Comparison of ENCODE assay signal across 29 mouse cellular contexts in the genomic region with DNA sequence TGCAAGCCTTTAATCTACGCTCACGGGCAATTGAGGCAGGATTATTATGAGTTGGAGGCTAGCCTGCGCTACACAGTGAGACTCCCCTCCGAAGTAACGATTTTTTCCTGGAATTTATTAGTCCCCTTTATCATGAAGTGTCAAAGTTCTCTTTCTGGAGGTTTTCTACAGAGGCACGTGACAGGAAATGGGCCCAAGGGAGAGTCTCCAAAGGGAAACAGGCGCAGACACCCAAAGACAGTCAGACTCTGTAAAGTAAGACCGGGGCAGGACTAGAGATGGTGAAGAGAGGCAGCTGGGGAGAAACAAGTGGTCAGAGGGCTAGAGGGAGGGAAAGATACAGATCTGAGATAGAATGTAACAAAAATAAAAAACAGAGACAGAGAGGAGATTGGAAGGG. TPM values are rescaled to one million over a fixed set of nuclear protein-coding genes. Genes with fewer than 3 reads are reported as not detected.
DNase-seq lines count a peak whose midpoint lies in the region; ATAC-seq and TF ChIP-seq lines count a peak whose summit lies in the region.
"Had no signal": no experiment of that assay in that cellular context is flagged by ENCODE, and none has a peak within 500 bp of the region (broad histone marks: within the 10 kb centered on the region; RNA-seq: fewer than 3 reads in every experiment).

No protein-coding gene starts in this region.

- no peak overlapping the region for H3K9ac ChIP-seq in ES-E14 (ENCODE audit: insufficient read depth, low read depth, low read length, poor library complexity, severe bottlenecking)
- H3K9ac ChIP-seq in intestine, embryonic 15.5 days = no peak overlapping the region
- H3K9ac ChIP-seq: embryonic facial prominence, embryonic 15.5 days; hindbrain, embryonic 13.5 days had no signal

- 57% methylated on average over 8 of the region's 8 CpGs for whole genome bisulfite sequencing in kidney, adult 2 months
- 51% methylated on average over 8 of the region's 8 CpGs for WGBS in intestine, embryonic 15.5 days
- 36% methylated on average over 8 of the region's 8 CpGs for WGBS in small intestine, adult 2 months

- peak; percentile 62 for ATAC-seq in intestine, embryonic 15.5 days
- ATAC-seq: forebrain, embryonic 14.5 days; hindbrain, postnatal 0 days had no signal

- H3K4me1 ChIP-seq in kidney, adult 2 months (ENCODE audit: control insufficient read depth, insufficient read depth, low read length) = no peaks in the 10 kb centered on the region
- H3K4me1 ChIP-seq in ES-E14 (ENCODE audit: control insufficient read depth in 2 of 2, insufficient read depth in 2 of 2, low read length in 2 of 2, poor library complexity in 1 of 2) = peaks cover 7 to 17% of the 10 kb centered on the region in 2 experiments
- 0 out of 2 replicates have a peak, but pooled peaks cover 3% of the 10 kb centered on the region for H3K4me1 ChIP-seq in intestine, embryonic 15.5 days (replicated peaks)
- H3K4me1 ChIP-seq in small intestine, adult 2 months (ENCODE audit: control insufficient read depth, insufficient read depth, insufficient read length, low read length) = peaks cover 8% of the 10 kb centered on the region; the same call in 1 of the 2 replicates
- H3K4me1 ChIP-seq: embryonic facial prominence, embryonic 15.5 days; forebrain, embryonic 10.5 days; hindbrain, embryonic 13.5 days had no signal

- in situ Hi-C loops in ES-E14 (cut with MboI; ENCODE audit: low sequenced_read_pairs in 2 of 2, unreplicated experiment in 2 of 2) = no loop called here

- no peaks in the 10 kb centered on the region for H3K36me3 ChIP-seq in kidney, adult 2 months (ENCODE audit: control insufficient read depth, insufficient read depth, low read length)
- no peaks in the 10 kb centered on the region for H3K36me3 ChIP-seq in ES-E14 (ENCODE audit: control insufficient read depth, insufficient read depth, low read length, poor library complexity, severe bottlenecking)
- no peaks in the 10 kb centered on the region for H3K36me3 ChIP-seq in intestine, embryonic 15.5 days
- H3K36me3 ChIP-seq in small intestine, adult 2 months (ENCODE audit: control insufficient read depth, insufficient read depth, low read length) = no peaks in the 10 kb centered on the region
- H3K36me3 ChIP-seq: embryonic facial prominence, embryonic 15.5 days; forebrain, embryonic 10.5 days; heart, embryonic 10.5 days; hindbrain, embryonic 13.5 days had no signal

- no peak overlapping the region for H3K27ac ChIP-seq in kidney, adult 2 months (ENCODE audit: insufficient read depth, low read depth, low read length)
- H3K27ac ChIP-seq in ES-E14 (ENCODE audit: insufficient read depth, low read depth, low read length, poor library complexity, severe bottlenecking) = peak overlapping the region; percentile 81; the same call in 1 of the 2 replicates
- H3K27ac ChIP-seq in intestine, embryonic 15.5 days = no peak overlapping the region
- H3K27ac ChIP-seq in small intestine, adult 2 months (ENCODE audit: insufficient read depth, low read depth, low read length) = peak overlapping the region; percentile 77
- H3K27ac ChIP-seq: embryonic facial prominence, embryonic 15.5 days; forebrain, embryonic 10.5 days; heart, embryonic 10.5 days; hindbrain, embryonic 13.5 days; hindbrain, postnatal 0 days had no signal

- TF ChIP-seq CTCF in kidney, adult 2 months (conservative IDR thresholded peaks at IDR 0.05; ENCODE audit: insufficient read depth, insufficient read length, low read depth, low read length) = no peak
- no peak for TF ChIP-seq CTCF in small intestine, adult 2 months (IDR thresholded peaks at IDR 0.05; ENCODE audit: extremely low read depth, insufficient read length, insufficient replicate concordance, low read depth, low read length)

- no peaks in the 10 kb centered on the region for H3K9me3 ChIP-seq in ES-E14 (ENCODE audit: control insufficient read depth, insufficient read depth, low read depth, low read length)
- H3K9me3 ChIP-seq in intestine, embryonic 15.5 days = no peaks in the 10 kb centered on the region
- H3K9me3 ChIP-seq: embryonic facial prominence, embryonic 15.5 days; forebrain, embryonic 10.5 days; heart, embryonic 10.5 days; hindbrain, embryonic 13.5 days had no signal

- DNase-seq in kidney, adult 2 months = peak; percentile 17
- no peak for DNase-seq in kidney, postnatal 10 days
- DNase-seq in ES-E14 (ENCODE audit: low read depth, low spot score) = no peak
- DNase-seq in cerebellum, adult 8-10 months = no peak
- DNase-seq in layer of hippocampus, adult 11-12 months (ENCODE audit: low spot score) = no peak
- DNase-seq in urinary bladder, postnatal 4 days (ENCODE audit: low spot score in 2 of 2) = no peak
- DNase-seq: adrenal gland, adult 2 months; adrenal gland, postnatal 25 days; cerebellum, adult 2 months; cerebellum, postnatal 14 days; embryo, embryonic 11 days; heart, postnatal 10 days had no signal

- no peaks in the 10 kb centered on the region for H3K27me3 ChIP-seq in kidney, adult 2 months (replicated peaks; ENCODE audit: control insufficient read depth, insufficient read depth, low read length)
- H3K27me3 ChIP-seq in intestine, embryonic 15.5 days (replicated peaks) = no peaks in the 10 kb centered on the region; the same call in 1 of the 2 replicates
- H3K27me3 ChIP-seq in small intestine, adult 2 months (ENCODE audit: control insufficient read depth, insufficient read depth, low read length) = no peaks in the 10 kb centered on the region

- H3K4me2 ChIP-seq in intestine, embryonic 15.5 days (replicated peaks) = no peak overlapping the region
- H3K4me2 ChIP-seq: embryonic facial prominence, embryonic 15.5 days; hindbrain, embryonic 13.5 days had no signal

- TF ChIP-seq POLR2A in kidney, adult 2 months (IDR thresholded peaks at IDR 0.05; ENCODE audit: low read depth, low read length) = no peak
- no peak for TF ChIP-seq POLR2A in small intestine, adult 2 months (IDR thresholded peaks at IDR 0.05; ENCODE audit: low read depth, low read length)

- no peak overlapping the region for H3K4me3 ChIP-seq in kidney, adult 2 months (ENCODE audit: insufficient read depth, low read depth, low read length)
- no peak overlapping the region for H3K4me3 ChIP-seq in ES-E14 (ENCODE audit: insufficient read depth in 1 of 2, low read depth in 1 of 2, low read length in 2 of 2, poor library complexity in 1 of 2, severe bottlenecking in 1 of 2)
- no peak overlapping the region for H3K4me3 ChIP-seq in intestine, embryonic 15.5 days (replicated peaks)
- no peak overlapping the region for H3K4me3 ChIP-seq in small intestine, adult 2 months (ENCODE audit: low read depth, low read length)
- H3K4me3 ChIP-seq: embryonic facial prominence, embryonic 15.5 days; erythroblast, embryonic 14.5 days; forebrain, embryonic 10.5 days; heart, embryonic 10.5 days; hindbrain, embryonic 13.5 days had no signal

TF ChIP-seq in ES-E14, 5 proteins besides CTCF, POLR2A, EP300 and RAD21:
- TF ChIP-seq MAFK (IDR thresholded peaks at IDR 0.05; ENCODE audit: insufficient read depth, low read depth, low read length) (no peak), HCFC1 (IDR thresholded peaks at IDR 0.05; ENCODE audit: borderline replicate concordance, insufficient read depth, low read length) (no peak), ZC3H11A (IDR thresholded peaks at IDR 0.05; ENCODE audit: borderline replicate concordance, low read depth, low read length) (no peak), ZNF384 (IDR thresholded peaks at IDR 0.05; ENCODE audit: low read depth, low read length) (no peak)
TF ChIP-seq in ES-E14: peak in this region for 0.

RNA-seq across cellular contexts. Expression of gene Nlrp12, which starts 18.3 kb away (rescaled TPM):
- polyA plus RNA-seq in kidney, adult 2 months (2012; rRNA removed) = 0.02 TPM in 1 of 2 replicates, not detected in the other
- 3.7 and 8.0 TPM in 2 replicates for total RNA-seq in ES-E14 (2012; rRNA removed)
- polyA plus RNA-seq in intestine, embryonic 15.5 days (2015; fragmentation: Nextera tagmentation; extraction: Ambion mirVana) = not detected in 2 replicates
- polyA plus RNA-seq in small intestine, adult 2 months (2012; rRNA removed) = 0.05 and 0.06 TPM in 2 replicates
- total RNA-seq: adrenal gland, adult 2 months; adrenal gland, postnatal 25 days; gastrocnemius, adult 8-10 months; gastrocnemius, postnatal 4 days; heart, adult 18-20 months; MEL had no signal
- polyA plus RNA-seq: cerebellum, adult 2 months; embryonic facial prominence, embryonic 11.5 days; embryonic facial prominence, embryonic 15.5 days; erythroblast, embryonic 14.5 days; forebrain, embryonic 10.5 days; forebrain, embryonic 14.5 days; heart, embryonic 10.5 days; heart, embryonic 14.5 days had no signal

RNA-seq across cellular contexts. Expression of gene Myadm, which starts 21.0 kb away (rescaled TPM):
- polyA plus RNA-seq in kidney, adult 2 months (2012; rRNA removed) = 111 and 114 TPM in 2 replicates
- total RNA-seq in ES-E14 (2012; rRNA removed) = 80.8 and 84.1 TPM in 2 replicates
- 131 and 135 TPM in 2 replicates for polyA plus RNA-seq in intestine, embryonic 15.5 days (2015; fragmentation: Nextera tagmentation; extraction: Ambion mirVana)
- 132 and 142 TPM in 2 replicates for polyA plus RNA-seq in small intestine, adult 2 months (2012; rRNA removed)
- polyA plus RNA-seq: erythroblast, embryonic 14.5 days had no signal

RNA-seq across cellular contexts. Expression of gene Prkcg, which starts 21.1 kb away (rescaled TPM):
- 0.44 and 0.77 TPM in 2 replicates for polyA plus RNA-seq in kidney, adult 2 months (2012; rRNA removed)
- 6.6 and 7.3 TPM in 2 replicates for total RNA-seq in ES-E14 (2012; rRNA removed)
- polyA plus RNA-seq in intestine, embryonic 15.5 days (2015; fragmentation: Nextera tagmentation; extraction: Ambion mirVana) = 0.27 and 0.45 TPM in 2 replicates
- polyA plus RNA-seq in small intestine, adult 2 months (2012; rRNA removed) = 0.60 and 1.0 TPM in 2 replicates
- total RNA-seq: common myeloid progenitor, adult 5-6 weeks; hematopoietic stem cell, adult 5-6 weeks; MEL had no signal
- polyA plus RNA-seq: erythroblast, embryonic 14.5 days had no signal

Comparison
In these comparisons a context has a peak if more than half of its experiments do, and no peak if none do; other contexts are left out.
1. H3K27ac ChIP-seq: peak in ES-E14 (single experiment) and small intestine, adult 2 months (single experiment); none in kidney, adult 2 months (single experiment) and intestine, embryonic 15.5 days (single experiment).